Mouse (Mus musculus) monocyte, adult 2 months (primary cell): Measurements from ENCODE around the gene Clcnkb.
A peak's percentile ranks its signal among the peaks of the same experiment; 100 is the strongest.

ENCODE experiments used
- DNase-seq, 2 experiments: peaks; one replicate each; pipeline ENCODE4 v3.0.0; 2022; ENCODE audit warnings: low spot score in 2 of 2, low read depth in 1 of 2

Gene Clcnkb

DNA sequence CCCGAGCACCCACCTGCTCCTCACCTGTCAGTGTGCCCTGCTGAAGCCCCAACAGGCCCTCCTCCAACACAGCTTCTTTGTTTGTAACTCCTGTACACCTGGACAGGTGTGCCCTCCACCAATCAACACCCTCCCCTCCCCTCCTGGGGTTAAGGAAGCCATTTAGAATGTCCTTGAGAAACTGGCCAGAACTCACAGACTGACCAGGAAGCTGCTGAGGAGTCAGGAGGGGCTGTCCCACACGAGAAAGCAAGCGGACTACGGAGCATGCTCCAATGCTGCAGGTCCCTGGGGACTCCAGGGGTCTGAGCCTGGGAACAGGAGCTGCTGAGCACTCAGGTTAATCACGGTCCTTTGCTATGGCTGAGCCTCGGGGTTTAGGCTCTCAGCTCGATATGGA is at the start of gene Clcnkb:
Gene Clcnkb (minus strand): TSS at position 91 of the 400 bp plus-strand sequence.
- no peak for DNase-seq

DNA sequence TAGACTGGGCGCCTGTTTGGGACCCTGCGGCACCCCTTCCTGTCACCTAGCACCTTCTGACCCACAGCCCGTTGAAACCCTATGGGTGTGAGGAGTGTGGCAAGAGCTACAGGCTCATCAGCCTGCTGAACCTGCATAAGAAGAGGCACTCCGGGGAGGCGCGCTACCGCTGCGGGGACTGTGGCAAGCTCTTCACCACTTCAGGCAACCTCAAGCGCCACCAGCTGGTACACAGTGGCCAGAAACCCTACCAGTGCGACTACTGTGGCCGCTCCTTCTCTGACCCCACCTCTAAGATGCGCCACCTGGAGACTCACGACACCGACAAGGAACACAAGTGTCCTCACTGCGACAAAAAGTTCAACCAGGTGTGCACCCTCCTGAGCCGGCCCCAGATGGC is 48.9 kb upstream of the Clcnkb start:
- DNase-seq = no peak

DNA sequence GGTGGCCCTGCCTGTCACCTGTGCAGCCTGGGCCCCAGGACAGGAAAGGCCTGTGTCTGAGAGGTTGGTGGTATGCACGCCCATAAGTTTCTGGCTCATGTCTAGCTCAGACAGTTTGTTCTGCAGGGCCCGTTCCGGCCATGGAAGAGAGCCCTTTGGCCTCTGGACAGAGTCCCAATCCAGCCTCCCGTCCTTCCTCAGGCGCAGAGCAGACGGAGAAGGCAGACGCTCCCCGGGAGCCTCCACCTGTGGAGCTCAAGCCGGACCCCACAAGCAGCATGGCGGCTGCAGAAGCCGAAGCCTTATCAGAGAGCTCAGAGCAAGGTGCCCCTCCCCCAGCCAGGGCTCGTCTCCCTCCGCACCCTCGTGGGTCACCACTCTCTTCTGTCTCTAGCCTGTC is 47.7 kb upstream of the Clcnkb start:
- no peak for DNase-seq

- no peak for DNase-seq
These were observed 45.8 kb upstream of the Clcnkb start for GRCm38 (mm10) chr4:141461576-141461975.

- no peak for DNase-seq
These were observed 45.3 kb upstream of the Clcnkb start for GRCm38 (mm10) chr4:141461088-141461487.

- no peak for DNase-seq
These were observed 44.7 kb upstream of the Clcnkb start for GRCm38 (mm10) chr4:141460481-141460880.

GRCm38 (mm10) chr4:141459766-141460165 is 44.0 kb upstream of the Clcnkb start:
- no peak for DNase-seq

GRCm38 (mm10) chr4:141458888-141459287 is 43.1 kb upstream of the Clcnkb start:
- DNase-seq = no peak

DNA sequence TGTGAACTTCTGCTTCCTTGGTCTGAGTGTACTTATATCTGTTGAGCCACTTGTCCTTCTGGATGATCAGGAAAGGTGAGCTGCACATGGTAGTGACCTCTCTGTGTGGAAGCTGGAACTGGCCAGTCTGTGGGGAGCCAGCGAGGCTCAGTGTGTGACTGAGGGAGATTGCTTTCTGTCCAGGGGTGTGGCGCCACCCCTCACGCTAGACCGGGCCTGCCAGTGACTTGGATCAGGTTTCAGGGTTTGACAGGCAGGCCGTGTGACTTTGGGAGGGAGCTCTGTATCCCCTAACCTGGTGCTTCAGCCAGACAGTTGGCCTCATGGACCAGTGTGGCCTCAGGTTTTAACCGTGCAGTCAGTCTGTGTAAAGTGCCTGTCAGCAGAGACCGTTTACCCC is 42.4 kb upstream of the Clcnkb start:
- no peak for DNase-seq

- no peak for DNase-seq
These were observed 40.6 kb upstream of the Clcnkb start for GRCm38 (mm10) chr4:141456193-141456938.

DNA sequence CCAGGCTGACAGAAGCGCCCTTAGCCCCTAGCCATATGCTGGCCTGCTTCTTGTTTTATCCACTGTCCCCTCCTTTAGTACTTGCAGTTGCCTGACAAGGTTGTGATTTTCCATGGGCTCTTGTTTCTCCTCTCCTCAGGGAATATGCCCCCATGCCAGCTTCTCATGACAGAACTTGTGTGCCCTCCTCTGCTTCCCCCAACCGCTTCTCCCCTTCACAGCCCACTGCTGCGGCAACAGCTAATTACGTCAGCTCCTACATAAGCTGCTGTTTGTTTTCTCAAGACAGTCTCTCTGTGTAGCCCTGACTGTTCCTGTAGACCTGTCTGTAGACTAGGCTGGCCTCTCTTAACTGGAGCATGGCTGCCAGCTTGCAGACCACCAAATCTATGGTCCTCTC is 39.7 kb upstream of the Clcnkb start:
- DNase-seq = no peak

DNA sequence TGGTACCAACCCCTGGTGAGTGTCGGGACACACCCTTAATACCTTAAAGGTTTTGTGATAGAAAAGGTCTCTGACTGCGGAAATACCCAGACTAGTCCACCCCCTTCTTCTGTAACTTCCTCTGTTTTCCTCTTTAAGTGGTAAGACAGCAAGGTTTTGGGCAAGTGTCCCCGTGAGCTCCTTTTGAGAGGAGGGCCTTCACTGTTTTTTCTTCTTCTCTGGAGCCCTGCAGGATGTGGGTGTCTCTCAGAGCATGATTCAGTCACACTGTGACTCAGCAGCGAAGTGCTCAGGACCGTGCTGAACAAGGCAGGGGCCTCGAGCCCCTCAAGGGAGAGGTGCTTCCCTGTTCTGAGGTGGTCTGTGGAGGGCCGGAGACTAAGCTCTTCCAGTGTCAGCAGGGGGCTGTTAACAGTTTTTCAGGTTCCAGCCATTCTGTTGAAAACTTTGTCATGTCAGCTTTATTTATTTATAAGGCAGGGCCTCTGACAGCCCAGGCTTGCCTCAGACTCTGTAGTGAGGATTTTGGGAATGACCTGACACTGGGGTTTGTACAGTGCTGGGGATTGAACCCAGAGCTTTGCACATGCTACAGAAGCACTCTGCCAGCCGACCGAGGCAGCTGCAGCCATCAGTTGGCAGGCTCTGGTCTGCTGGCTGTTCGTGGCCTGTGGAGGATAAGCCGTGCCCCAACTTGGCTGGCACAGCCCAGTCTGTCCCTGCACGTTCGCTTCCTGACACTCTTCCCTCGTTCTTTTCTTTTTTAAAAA is 39.0 kb upstream of the Clcnkb start:
- peak in 1 of 2 experiments; percentile 19 for DNase-seq

GRCm38 (mm10) chr4:141451916-141452450 is 36.2 kb upstream of the Clcnkb start:
- DNase-seq = no peak

- no peak for DNase-seq
These were observed 35.4 kb upstream of the Clcnkb start for GRCm38 (mm10) chr4:141451251-141451650.

DNA sequence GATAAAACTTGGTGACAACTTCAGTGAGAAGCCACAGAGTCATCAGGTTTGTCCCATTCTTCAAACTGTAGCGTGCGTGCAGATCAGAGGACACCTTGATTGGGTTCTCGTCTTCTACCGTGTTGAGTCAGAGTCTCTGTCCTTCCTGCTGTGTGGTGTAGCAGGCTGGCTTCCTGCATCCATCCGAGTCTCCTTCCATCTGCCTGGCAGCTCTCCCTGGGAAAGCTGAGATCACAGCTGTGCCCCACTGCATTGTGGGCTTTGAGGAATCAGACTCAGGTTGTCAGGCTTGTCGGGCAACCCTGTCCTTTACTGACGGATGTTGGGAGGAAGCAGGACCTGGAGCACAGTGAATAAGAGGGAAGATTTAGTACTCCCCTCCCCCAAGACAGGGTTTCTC is 30.4 kb upstream of the Clcnkb start:
- DNase-seq = no peak

DNA sequence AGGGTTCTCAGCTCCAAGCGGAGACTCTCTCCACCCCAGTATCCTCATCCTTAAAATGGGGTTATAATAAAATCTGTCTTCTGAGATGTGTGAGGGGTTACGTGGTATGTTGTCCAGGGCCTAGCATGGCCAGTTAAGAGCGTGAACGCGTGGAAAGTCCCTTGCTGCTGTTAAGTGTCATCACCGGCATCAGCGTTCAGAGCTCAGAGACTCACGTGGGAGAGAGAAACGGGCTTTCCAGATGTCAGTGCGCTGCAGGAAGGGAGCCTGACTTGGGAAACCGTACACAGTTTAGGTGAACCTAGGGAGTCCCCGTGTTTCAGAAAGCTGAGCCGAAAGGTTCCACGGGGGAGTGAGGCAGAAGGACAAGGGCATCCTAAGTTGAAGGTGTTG is 29.5 kb upstream of the Clcnkb start:
- peak in 1 of 2 experiments; percentile 41 for DNase-seq

DNA sequence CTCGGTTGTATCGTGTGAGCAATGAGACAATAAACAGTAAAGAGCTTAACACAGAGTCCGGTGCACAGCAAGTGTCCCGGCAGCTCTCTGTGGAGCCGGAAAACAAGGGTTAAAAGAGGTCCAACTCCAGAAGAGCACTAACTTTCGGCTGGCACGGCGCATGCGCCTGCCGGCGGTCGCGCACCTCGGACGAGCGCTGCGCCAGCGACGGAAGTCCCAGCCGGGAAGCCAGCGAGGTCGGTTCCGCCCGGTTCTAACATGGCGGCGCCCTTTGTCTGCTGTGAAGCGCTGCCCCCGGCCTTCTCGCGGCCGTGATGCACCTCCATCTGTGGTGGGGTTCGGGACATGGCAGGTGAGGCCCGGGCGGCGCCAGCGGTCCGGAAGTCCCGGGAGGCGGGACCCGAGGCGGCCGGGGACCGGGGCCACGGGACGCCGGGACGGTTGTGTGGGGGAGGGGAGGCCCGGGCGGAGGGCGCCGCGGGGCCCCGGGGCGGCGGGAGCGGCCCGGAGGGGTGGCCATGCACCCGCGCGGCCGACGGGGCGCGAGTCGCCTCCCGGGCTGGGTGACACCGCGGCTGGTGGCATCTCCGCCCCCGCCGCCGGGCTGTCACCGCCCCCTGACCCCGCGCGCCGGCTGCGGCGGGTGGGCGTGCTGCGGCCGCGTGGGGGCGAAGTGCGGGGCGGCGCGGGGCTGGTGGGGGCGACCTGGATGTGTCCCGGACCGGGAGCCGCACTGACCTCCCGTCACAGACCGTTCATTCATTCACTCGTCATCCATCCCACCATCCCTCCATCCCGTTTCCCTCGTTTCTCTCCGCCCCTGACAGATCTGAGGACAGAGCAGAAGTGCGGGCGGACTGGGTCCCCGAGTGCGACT is 28.9 kb upstream of the Clcnkb start, which contains the start of gene Zbtb17:
Gene Zbtb17 (plus strand): TSS at position 204 of the 877 bp plus-strand sequence.
- peak; percentile 54 to 74 for DNase-seq

DNA sequence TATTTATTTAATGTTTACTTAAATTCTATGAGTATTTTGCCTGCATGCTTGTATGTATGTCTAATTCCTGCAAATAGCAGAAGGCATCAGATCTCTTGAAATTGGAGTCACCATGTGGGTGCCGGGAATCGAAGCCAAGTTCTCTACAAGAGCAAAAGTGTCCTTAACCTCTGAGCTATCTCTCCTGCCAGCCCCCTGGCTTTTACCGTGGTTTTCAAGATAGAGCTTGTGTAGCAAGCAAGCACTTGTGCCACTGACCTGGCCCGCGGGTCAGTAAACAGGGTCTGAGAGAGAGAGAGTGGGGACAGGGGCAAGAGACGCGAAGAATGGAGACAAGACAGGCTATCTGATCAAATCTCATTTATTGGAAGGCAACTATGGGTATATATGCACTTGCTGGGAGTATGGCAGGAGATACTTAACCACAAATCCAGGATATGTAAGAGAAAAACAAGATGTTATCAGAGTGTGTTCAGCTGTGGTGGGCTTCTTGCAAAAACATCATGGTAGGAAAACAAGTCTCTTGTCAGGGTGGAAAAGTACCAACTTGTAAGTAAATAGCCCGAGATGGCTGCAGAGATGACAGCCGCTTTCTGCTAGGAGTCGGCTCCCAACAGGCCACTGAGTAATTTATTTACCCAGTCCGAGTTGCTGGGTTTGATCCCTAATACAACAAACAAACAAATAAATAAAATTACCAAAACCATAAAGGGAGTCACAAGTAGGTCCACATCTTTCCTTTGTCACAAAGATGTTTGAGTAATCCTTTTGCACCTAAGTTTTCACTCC is 28.0 kb upstream of the Clcnkb start:
- DNase-seq = no peak

DNA sequence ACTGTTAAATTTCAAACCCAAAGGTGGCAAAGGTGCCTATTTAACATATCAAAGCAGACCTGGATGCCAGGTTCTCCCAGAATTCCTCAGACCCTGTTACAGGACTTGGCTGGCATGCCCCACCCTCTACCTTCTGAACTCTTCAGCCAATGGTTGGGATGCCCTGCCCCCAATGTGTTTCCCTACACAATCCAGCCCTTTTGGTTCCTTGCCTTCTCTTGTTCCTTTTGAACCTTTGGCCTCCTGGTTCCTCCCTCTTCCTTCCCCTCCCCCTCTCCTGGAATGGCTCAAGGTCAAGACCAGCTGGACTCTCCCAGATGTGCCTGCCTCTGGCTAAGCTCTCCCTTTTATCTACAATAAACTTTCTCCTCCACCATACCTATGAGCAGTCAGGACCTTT is 25.1 kb upstream of the Clcnkb start:
- DNase-seq = no peak

DNA sequence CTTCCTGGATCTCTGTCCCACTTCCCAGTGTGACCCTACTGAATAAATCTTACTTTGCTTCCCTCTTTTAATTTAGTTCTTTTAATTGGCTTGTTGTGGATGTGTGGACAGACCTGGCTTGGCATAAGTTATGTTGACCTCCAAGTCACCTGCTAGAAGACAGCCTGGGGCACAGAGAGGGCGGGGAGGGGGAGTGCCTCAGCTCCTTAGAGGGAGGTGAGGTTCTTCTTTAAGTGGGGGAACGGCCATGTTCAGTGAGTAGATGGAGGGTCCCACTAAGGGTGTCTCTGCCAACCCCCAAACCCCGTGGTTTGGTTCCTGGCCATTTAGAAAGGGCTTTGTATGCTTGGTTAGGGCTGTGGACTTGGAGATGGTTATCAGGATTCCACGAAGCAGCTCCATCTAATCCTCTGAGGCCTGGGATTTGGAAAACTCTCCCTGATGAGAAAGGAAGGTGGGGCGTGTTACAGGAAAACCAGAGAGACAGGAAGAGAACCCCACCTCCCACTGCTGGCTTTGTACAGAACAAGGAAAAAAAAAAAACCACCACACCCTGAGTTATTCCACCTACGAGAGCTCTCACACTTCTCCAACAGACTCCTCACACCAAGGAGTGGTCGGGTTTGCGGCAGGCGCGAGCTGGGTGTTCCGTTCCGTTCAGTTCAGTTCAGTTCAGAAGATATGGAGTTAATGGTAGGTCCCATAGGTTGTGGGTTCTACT is 23.4 kb upstream of the Clcnkb start:
- no peak for DNase-seq
